Mouse (Mus musculus) embryonic facial prominence, embryonic 13.5 days (tissue): Measurements from ENCODE around the gene Stag2. TPM values are rescaled to one million over a fixed set of nuclear protein-coding genes. Genes with fewer than 3 reads are reported as not detected.
A peak's percentile ranks its signal among the peaks of the same experiment; 100 is the strongest.

Source experiments
- ATAC-seq: fragments of 200-750 bp; cut with Nextera tagmentation; 2 replicates; pipeline ENCODE4 v1.8.0; 2017; ENCODE audit warnings: low read depth; ENCODE audit not compliant: insufficient number of reproducible peaks, insufficient read depth, low FRiP score, low TSS enrichment
- H3K27ac ChIP-seq: fragments of 300-500 bp; sonication (generic); 2 replicates; pipeline ENCODE4 v1.5.1; 2015; ENCODE audit warnings: moderate library complexity, mild to moderate bottlenecking, inconsistent platforms
- H3K27me3 ChIP-seq: fragments of 300-500 bp; sonication (generic); 2 replicates; pipeline ENCODE4 v1.6.1; 2015; ENCODE audit warnings: mild to moderate bottlenecking, inconsistent platforms
- H3K36me3 ChIP-seq: fragments of 300-500 bp; sonication (generic); 2 replicates; pipeline ENCODE4 v1.6.1; 2015; ENCODE audit warnings: mild to moderate bottlenecking, inconsistent platforms
- H3K4me1 ChIP-seq: fragments of 300-500 bp; sonication (generic); 2 replicates; pipeline ENCODE4 v1.6.1; 2015; ENCODE audit warnings: inconsistent platforms
- H3K4me2 ChIP-seq: fragments of 300-500 bp; sonication (generic); 2 replicates; pipeline ENCODE4 v1.6.1; 2015; ENCODE audit warnings: moderate library complexity, mild to moderate bottlenecking, inconsistent platforms
- H3K4me3 ChIP-seq: fragments of 300-500 bp; sonication (generic); 2 replicates; pipeline ENCODE4 v1.5.1; 2015; ENCODE audit warnings: mild to moderate bottlenecking, inconsistent platforms
- H3K9ac ChIP-seq: fragments of 300-500 bp; sonication (generic); 2 replicates; pipeline ENCODE4 v1.6.1; 2015; ENCODE audit warnings: mild to moderate bottlenecking, inconsistent platforms
- H3K9me3 ChIP-seq: fragments of 300-500 bp; sonication (generic); 2 replicates; pipeline ENCODE4 v1.6.1; 2016; ENCODE audit warnings: inconsistent platforms
- WGBS: fragments of 180-500 bp; shearing (Covaris S2); methylation state at CpG from one replicate; pipeline ENCODE4 v1.1.7; 2015; ENCODE audit warnings: mixed read lengths; 5-methylcytosine and 5-hydroxymethylcytosine counted together
- polyA plus RNA-seq: library from polyadenylated mRNA; unstranded; fragments of >200 nt; fragmentation: Nextera tagmentation; extraction: Ambion mirVana; gene quantifications from 2 replicates; pipeline ENCODE4 v1.2.1, GENCODE M21; 2015

Stag2 gene
- polyA plus RNA-seq = 42.9 and 48.5 TPM in 2 replicates

DNA sequence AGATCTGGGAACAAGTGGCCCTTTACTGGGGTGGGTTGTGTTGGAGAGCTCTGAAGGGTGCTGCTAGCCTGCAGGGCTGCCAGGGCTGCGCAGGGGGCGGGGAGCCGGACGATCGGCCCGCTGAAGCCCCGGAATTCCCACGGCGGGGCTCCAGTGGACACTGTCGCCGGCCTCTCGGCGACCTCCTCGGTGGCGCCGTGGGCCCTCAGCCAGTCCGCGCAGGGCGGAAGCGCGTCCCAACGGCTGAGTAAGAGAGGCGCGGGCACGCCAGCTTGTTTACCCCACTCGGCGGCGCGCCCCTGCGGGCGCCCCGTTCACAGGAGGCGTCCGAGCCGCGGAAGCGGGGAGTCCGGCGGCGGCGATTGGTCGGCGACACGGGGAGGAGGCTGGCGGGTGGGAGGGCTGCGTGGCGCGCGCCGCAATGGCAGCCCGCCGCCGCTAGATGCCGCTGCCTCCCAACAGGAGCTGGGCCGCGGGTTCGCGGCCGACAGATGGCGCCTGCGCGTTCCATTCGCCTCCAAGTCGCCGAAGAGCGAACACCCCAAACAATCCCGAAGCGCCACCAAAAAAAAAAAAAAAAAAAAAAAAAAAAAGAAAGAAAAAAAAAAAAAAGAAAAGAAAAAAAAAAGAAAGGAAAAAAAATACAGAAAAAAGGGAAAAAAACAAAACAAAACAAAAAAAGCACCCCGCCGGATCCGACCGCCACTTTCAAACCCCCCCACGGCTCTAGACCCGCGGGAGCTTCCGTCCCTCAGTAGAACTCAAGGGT, at the start of gene Stag2:
Gene Stag2, plus strand, starts transcription at position 530 of the 769 bp plus-strand sequence.
- whole genome bisulfite sequencing = 22% methylated on average over 76 of the region's 76 CpGs
- peak within 1 kb of the TSS; percentile 99 for H3K27ac ChIP-seq
- H3K4me3 ChIP-seq = peak within 1 kb of the TSS; percentile 56
- H3K9ac ChIP-seq = peak within 1 kb of the TSS; percentile 95
- no peaks in the 10 kb centered on the region for H3K27me3 ChIP-seq
- peak within 1 kb of the TSS; percentile 56 for H3K4me2 ChIP-seq
- peak; percentile 83 for ATAC-seq
- peaks cover 3% of the 10 kb centered on the region; the same call in 1 of the 2 replicates for H3K4me1 ChIP-seq
- no peaks in the 10 kb centered on the region for H3K36me3 ChIP-seq
- H3K9me3 ChIP-seq = no peaks in the 10 kb centered on the region

DNA sequence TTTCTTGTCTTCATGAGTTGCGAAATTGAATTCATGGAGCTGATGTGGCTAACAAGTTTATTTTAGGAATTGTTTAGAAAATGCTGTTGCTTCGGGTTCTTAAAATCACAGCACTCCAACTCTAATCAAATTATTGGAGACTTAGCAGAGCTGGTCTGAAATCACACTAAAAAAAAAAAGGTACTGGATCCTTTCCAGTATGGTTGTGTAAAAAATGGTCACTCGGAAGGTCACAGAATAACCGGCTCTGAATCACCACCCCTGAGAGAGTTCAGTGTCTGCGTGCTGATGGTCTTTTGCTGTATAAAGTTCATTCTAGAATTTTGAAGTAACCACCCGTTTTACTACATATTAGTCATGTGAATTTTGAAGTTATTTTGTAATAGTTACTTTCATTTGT, 42.0 kb upstream of the Stag2 start:
- peaks cover 19% of the 10 kb centered on the region for H3K36me3 ChIP-seq
- no peak overlapping the region for H3K27ac ChIP-seq
- no peaks in the 10 kb centered on the region for H3K9me3 ChIP-seq
- H3K4me3 ChIP-seq = no peak overlapping the region
- H3K4me2 ChIP-seq = no peak overlapping the region
- H3K9ac ChIP-seq = no peak overlapping the region
- WGBS = 90% methylated on average over 6 of the region's 6 CpGs
- no peaks in the 10 kb centered on the region for H3K4me1 ChIP-seq
- no peaks in the 10 kb centered on the region for H3K27me3 ChIP-seq
- ATAC-seq = no peak

DNA sequence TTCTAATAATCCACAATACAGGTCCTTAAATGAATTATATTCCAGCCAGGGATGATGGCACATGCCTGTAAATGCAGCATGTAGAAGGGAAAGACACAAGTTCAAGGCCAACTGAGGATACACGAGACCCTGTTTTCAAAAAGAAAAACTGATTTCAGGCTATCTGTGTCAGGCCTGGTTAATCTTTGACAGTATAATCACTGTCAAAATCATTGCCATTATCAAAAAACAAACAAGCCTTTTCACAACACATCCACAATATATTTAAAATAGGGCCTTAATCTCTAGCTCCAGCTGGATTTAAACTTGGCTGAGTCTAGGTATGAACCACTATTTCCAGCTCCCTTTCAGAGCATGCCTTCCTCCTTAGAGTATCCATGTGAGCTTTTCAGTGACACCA, 38.5 kb upstream of the Stag2 start:
- H3K9me3 ChIP-seq = no peaks in the 10 kb centered on the region
- WGBS = 78% methylated on average over 1 of the region's 1 CpGs

DNA sequence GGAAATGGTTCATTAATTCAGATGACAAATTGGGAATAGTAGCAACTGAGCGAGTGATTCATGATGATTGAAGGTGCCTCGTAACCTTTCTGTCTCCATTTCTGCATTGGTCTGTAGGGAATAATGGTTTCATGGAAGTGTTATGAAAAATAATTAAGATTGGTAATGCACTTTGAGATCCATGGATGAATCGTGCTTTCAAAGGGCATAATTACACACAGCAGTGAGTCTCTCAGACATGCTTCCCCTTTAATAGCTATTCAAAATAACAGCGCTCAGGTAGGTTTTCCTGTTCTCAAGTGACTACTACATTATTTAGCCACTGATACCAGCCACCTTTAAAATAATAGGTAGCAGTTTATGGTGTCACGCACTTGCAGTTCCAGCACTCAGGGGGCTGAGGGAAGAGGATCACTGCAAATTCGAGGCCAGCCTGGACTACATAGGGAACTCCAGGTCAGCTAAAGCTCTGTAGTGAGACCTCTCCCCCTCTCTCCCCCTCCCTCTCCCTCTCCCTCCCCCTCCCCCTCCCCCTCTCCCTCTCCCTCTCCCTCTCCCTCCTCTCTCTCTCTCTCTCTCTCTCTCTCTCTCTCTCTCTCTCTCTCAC, 29.6 kb upstream of the Stag2 start:
- no peaks in the 10 kb centered on the region for H3K4me1 ChIP-seq
- no peak for ATAC-seq
- H3K4me3 ChIP-seq = no peak overlapping the region
- no peak overlapping the region for H3K9ac ChIP-seq
- H3K4me2 ChIP-seq = no peak overlapping the region
- H3K36me3 ChIP-seq = no peaks in the 10 kb centered on the region
- WGBS = 77% methylated on average over 6 of the region's 6 CpGs
- no peak overlapping the region for H3K27ac ChIP-seq
- H3K27me3 ChIP-seq = no peaks in the 10 kb centered on the region
- H3K9me3 ChIP-seq = no peaks in the 10 kb centered on the region

More for the DNA sequence above, 38.5 kb upstream of the Stag2 start:
- Histone ChIP-seq H3K36me3 (peaks cover 11% of the 10 kb centered on the region), H3K9ac (no peak overlapping the region), H3K4me2 (no peak overlapping the region), H3K27ac (no peak overlapping the region), H3K27me3 (no peaks in the 10 kb centered on the region), H3K4me1 (no peaks in the 10 kb centered on the region), H3K4me3 (no peak overlapping the region)
- no peak for ATAC-seq

DNA sequence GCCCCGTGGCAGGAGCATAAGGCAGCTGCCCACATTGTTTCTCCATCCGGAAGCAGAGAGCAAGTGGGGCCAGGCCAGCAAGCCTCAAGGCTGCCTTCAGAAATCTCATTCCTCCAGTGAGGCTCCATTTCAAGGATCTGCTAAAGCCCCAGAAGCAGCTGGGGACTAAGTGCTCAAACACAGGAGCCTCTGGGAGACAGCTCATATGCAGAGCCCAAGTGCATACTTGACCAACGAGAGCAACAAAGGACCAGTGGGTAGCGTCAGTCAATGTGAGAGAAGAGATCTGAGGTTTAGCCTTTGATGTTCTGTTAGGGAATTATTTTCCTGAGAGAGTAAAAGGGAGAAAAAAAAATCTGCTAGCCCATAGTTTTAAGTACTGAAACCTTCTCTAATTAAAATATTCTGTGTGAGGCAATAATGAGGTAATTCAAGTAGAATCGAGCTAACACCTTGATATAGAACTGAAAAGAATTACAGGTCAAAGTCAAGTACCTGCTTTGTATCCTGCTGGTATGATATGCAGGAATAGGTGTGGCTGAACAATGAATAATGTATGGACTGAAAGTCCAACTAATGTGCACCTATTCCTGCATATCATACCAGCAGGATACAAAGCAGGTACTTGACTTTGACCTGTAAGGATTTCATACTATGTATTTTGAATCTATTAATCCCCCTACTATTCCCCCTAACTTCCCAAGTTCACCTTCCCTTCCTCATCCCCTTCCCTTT, 24.0 kb upstream of the Stag2 start:
- Histone ChIP-seq H3K36me3 (no peaks in the 10 kb centered on the region), H3K27ac (no peak overlapping the region), H3K9ac (no peak overlapping the region), H3K4me3 (no peak overlapping the region), H3K4me1 (no peaks in the 10 kb centered on the region), H3K9me3 (no peaks in the 10 kb centered on the region), H3K27me3 (no peaks in the 10 kb centered on the region), H3K4me2 (no peak overlapping the region)
- WGBS = 71% methylated on average over 5 of the region's 5 CpGs
- ATAC-seq = no peak

DNA sequence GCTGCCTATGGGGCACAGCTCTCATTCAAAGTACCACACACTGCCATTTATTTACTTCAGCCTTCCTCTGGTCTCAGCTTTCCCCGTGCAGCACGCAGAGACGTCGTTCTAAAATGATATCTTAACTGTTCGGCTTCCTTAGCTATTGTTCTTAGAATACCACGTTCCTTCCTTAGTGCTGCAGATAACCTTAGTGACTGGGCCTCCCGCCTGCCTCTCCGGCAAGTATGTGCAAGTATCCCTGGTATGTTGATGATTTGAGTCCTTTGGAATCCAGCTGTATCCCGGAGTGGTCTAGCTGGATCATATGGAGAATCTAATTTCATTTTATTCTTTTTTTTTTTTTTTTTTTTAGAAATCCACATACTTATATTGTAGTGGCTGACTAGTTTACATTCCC, 9.2 kb upstream of the Stag2 start:
- H3K9ac ChIP-seq = no peak overlapping the region
- no peak for ATAC-seq
- H3K27ac ChIP-seq = no peak overlapping the region
- WGBS = 46% methylated on average over 9 of the region's 9 CpGs
- H3K36me3 ChIP-seq = no peaks in the 10 kb centered on the region
- no peaks in the 10 kb centered on the region for H3K27me3 ChIP-seq
- H3K9me3 ChIP-seq = no peaks in the 10 kb centered on the region
- no peak overlapping the region for H3K4me2 ChIP-seq
- H3K4me1 ChIP-seq = no peaks in the 10 kb centered on the region
- H3K4me3 ChIP-seq = no peak overlapping the region

DNA sequence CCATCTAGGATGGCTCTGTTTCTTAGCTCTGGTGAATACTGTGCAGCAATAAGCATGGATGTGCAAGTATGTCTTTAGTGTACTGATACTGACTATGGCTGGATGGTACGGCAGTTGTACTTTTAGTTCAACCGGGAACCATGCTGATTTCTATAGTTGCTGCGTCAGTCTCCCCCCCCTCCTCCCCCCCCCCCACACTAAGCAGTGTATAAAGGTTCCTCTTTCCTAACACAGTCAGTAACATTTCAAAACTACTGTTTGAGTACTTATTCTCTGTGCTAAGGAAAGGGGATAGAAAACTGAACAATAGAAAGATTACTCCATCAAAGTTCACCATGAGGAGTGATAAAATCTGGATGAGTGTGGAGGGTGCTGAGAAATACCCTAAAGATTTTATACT, 6.5 kb upstream of the Stag2 start:
- Histone ChIP-seq H3K4me1 (no peaks in the 10 kb centered on the region), H3K9ac (no peak overlapping the region), H3K27ac (no peak overlapping the region), H3K4me3 (no peak overlapping the region), H3K9me3 (no peaks in the 10 kb centered on the region), H3K27me3 (no peaks in the 10 kb centered on the region), H3K4me2 (no peak overlapping the region), H3K36me3 (no peaks in the 10 kb centered on the region)
- 82% methylated on average over 3 of the region's 3 CpGs for WGBS
- no peak for ATAC-seq

DNA sequence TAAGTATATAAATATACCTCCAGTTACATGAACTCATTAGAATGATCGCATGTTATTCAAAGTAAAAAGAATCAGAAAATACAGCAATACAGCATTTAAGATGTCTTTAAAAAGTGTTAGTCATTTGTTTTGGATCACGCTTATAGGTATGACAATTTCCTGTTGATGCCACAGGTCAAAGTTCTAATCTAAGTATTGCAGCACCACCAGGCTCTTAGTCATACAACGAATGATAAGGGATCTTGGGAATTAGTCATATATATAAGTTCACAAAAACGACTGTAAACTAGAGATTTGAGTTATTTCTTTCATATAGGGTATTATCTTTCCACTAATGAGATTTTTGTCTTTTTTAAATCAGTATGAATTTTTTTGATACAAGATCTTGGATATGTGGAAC, 5.1 kb upstream of the Stag2 start:
- ATAC-seq = no peak
- no peaks in the 10 kb centered on the region for H3K27me3 ChIP-seq
- no peaks in the 10 kb centered on the region for H3K9me3 ChIP-seq
- H3K9ac ChIP-seq = no peak overlapping the region
- WGBS = 80% methylated on average over 4 of the region's 4 CpGs
- no peak overlapping the region for H3K4me2 ChIP-seq
- no peak overlapping the region for H3K27ac ChIP-seq
- no peaks in the 10 kb centered on the region for H3K4me1 ChIP-seq
- no peak overlapping the region for H3K4me3 ChIP-seq
- no peaks in the 10 kb centered on the region for H3K36me3 ChIP-seq

DNA sequence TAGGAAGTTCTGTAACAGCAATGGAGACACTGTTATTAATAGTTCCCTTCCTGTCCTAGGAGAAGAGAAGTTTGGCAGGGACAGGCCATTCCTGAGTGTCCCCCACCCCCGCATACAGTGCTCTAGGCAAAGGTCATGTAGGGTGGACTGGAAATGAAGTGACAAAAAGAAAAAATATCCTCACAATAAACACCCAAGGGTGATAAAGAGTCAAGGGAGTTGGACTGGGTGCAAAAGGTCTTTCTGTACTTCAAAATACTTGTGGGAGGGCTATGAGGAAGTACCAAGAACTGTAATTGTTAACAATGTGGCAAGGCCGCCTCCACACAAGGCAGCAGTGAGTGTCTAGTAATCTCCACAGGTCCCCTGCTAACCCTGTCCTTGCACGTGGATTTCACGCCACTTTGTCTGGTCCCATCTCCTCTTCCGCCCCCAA, 1.1 kb upstream of the Stag2 start:
- no peaks in the 10 kb centered on the region for H3K9me3 ChIP-seq
- no peaks in the 10 kb centered on the region for H3K36me3 ChIP-seq
- ATAC-seq = no peak
- H3K9ac ChIP-seq = no peak overlapping the region
- H3K27ac ChIP-seq = peak overlapping the region; percentile 85; the same call in 1 of the 2 replicates
- H3K4me1 ChIP-seq = no peaks in the 10 kb centered on the region
- no peaks in the 10 kb centered on the region for H3K27me3 ChIP-seq
- H3K4me3 ChIP-seq = 0 out of 2 replicates have a peak overlapping the region, but pooled peaks have one; percentile 48
- peak overlapping the region; percentile 56 for H3K4me2 ChIP-seq
- 52% methylated on average over 5 of the region's 5 CpGs for WGBS

DNA sequence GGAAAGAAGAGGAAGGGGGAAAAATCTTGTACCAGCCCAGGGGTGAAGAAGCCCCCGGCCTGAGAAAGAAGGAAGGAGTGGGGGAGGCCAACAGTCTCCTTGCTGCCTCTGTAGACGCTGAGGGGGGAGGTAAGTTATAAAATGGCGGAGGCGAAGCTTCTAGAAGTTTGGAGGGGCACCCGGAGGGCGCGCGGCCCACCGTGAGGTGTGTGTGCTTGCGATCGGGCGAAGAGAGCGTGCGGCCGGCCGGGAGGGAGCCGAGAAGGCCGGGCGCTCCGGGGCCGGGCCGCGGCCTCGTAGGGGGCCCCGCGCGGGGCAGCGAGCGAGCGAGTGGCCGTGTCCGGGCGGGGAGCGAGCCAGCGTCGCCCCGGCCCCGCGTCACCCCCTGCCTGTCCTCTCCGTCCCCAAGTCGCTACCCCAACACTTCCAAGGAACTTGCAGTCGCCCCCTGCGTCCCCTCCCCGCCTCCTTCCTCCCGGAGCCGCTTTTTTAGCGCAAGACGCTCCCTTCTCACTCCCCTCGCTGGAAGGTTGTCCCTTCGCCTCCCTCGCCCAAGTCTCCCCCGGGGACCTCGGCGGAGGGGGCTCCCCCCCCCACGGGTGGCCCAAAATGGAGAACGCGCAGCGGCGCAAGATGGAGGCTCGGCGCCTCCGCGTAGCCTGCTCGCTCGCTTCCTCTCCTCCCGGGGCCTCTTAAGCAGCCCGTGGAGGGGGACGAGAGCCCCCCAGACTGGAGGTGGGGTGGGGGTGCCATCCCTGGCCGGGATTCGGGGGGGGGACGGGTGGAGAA, 634 bp downstream of the Stag2 start:
- H3K27ac ChIP-seq = peak overlapping the region; percentile 99
- H3K9me3 ChIP-seq = no peaks in the 10 kb centered on the region
- WGBS = 32% methylated on average over 34 of the region's 71 CpGs
- H3K4me1 ChIP-seq = peaks cover 3% of the 10 kb centered on the region; the same call in 1 of the 2 replicates
- peak overlapping the region; percentile 56 for H3K4me3 ChIP-seq
- ATAC-seq = peak; percentile 33; the same call in 1 of the 2 replicates
- H3K9ac ChIP-seq = peak overlapping the region; percentile 95
- no peaks in the 10 kb centered on the region for H3K27me3 ChIP-seq
- H3K4me2 ChIP-seq = peak overlapping the region; percentile 49
- H3K36me3 ChIP-seq = no peaks in the 10 kb centered on the region
